Mouse (Mus musculus) CH12.LX (cell line): ENCODE results near the gene Zbtb41. TPM values are rescaled to one million over a fixed set of nuclear protein-coding genes. Genes with fewer than 3 reads are reported as not detected.

Source experiments
- DNase-seq: peaks from one replicate; pipeline ENCODE4 v3.0.0-alpha.2; 2013; ENCODE audit errors: extremely low read depth
- H3K27ac ChIP-seq: 2 replicates; pipeline ENCODE4 v1.5.1; 2012; ENCODE audit warnings: low read depth, mild to moderate bottlenecking, control low read depth, moderate library complexity; ENCODE audit not compliant: insufficient read depth
- H3K27me3 ChIP-seq: replicated peaks from 2 replicates; pipeline ENCODE3; 2012; ENCODE audit warnings: inconsistent platforms
- H3K36me3 ChIP-seq, 2 experiments: replicated peaks in 1 of 2; 2 replicates each; pipeline versions ENCODE3 to v1.6.1; 2012; ENCODE audit warnings: inconsistent platforms in 1 of 2, low read length in 1 of 2, mild to moderate bottlenecking in 1 of 2, mixed read lengths in 1 of 2, moderate library complexity in 1 of 2; ENCODE audit not compliant: control insufficient read depth in 1 of 2, insufficient read depth in 1 of 2
- H3K4me1 ChIP-seq, 2 experiments: 2 replicates each; pipeline ENCODE4 v1.6.1; 2012; ENCODE audit warnings: inconsistent platforms in 1 of 2, moderate library complexity in 1 of 2; ENCODE audit not compliant: insufficient read depth in 2 of 2, control insufficient read depth in 1 of 2
- H3K4me2 ChIP-seq: 2 replicates; pipeline ENCODE4 v1.6.1; 2012; ENCODE audit warnings: low read depth, mild to moderate bottlenecking, control low read depth; ENCODE audit not compliant: poor library complexity, insufficient read depth, severe bottlenecking
- H3K4me3 ChIP-seq, 3 experiments: fragments of 150-350 bp in 1 of 3; sonication (generic) in 1 of 3; replicated peaks in 1 of 3; 2 replicates each; pipeline versions ENCODE3 to v1.5.1; 2011 to 2012; ENCODE audit warnings: low read depth in 2 of 3, low read length in 2 of 3, mild to moderate bottlenecking in 2 of 3, moderate library complexity in 2 of 3, control low read depth in 1 of 3, improper control_type of control experiment in 1 of 3, inconsistent platforms in 1 of 3, mixed read lengths in 1 of 3; ENCODE audit not compliant: poor library complexity in 1 of 3
- H3K79me2 ChIP-seq: replicated peaks from 2 replicates; pipeline ENCODE4 v1.6.1; 2012; ENCODE audit warnings: mild to moderate bottlenecking, moderate library complexity; ENCODE audit not compliant: control insufficient read depth, poor library complexity, insufficient read depth, severe bottlenecking; ENCODE audit errors: extremely low read depth
- H3K9ac ChIP-seq: 2 replicates; pipeline ENCODE4 v1.6.1; 2012; ENCODE audit warnings: low read depth, mild to moderate bottlenecking, control low read depth, moderate library complexity; ENCODE audit not compliant: insufficient read depth
- H3K9me3 ChIP-seq: replicated peaks from 2 replicates; pipeline ENCODE3; 2012; ENCODE audit warnings: low read length, inconsistent platforms, mixed read lengths
- BHLHE40 ChIP-seq: IDR thresholded peaks from 2 replicates; pipeline ENCODE4 v1.6.1; 2011; ENCODE audit warnings: mild to moderate bottlenecking, low read depth, low read length, improper control_type of control experiment
- CTCF ChIP-seq, 2 experiments: IDR thresholded peaks in 1 of 2; conservative IDR thresholded peaks in 1 of 2; 2 replicates each; pipeline ENCODE4 v1.5.1; 2011 to 2012; ENCODE audit warnings: low read depth in 2 of 2, low read length in 2 of 2, improper control_type of control experiment in 1 of 2, inconsistent platforms in 1 of 2, mild to moderate bottlenecking in 1 of 2, moderate library complexity in 1 of 2
- E2F4 ChIP-seq: IDR thresholded peaks from 2 replicates; pipeline ENCODE4 v1.6.1; 2011; ENCODE audit warnings: low read depth, low read length, improper control_type of control experiment; ENCODE audit not compliant: insufficient replicate concordance
- ELF1 ChIP-seq: IDR thresholded peaks from 2 replicates; pipeline ENCODE4 v1.6.1; 2014; ENCODE audit warnings: low read depth, mild to moderate bottlenecking, inconsistent platforms, low read length, improper control_type of control experiment
- EP300 ChIP-seq: IDR thresholded peaks from 2 replicates; pipeline ENCODE4 v1.6.1; 2011; ENCODE audit warnings: low read length, improper control_type of control experiment
- ETS1 ChIP-seq: conservative IDR thresholded peaks from 2 replicates; pipeline ENCODE4 v1.6.1; 2012; ENCODE audit warnings: low read depth, mild to moderate bottlenecking, inconsistent platforms, low read length, improper control_type of control experiment, moderate library complexity
- HCFC1 ChIP-seq: IDR thresholded peaks from 2 replicates; pipeline ENCODE4 v1.6.1; 2012; ENCODE audit warnings: low read depth, mild to moderate bottlenecking, inconsistent platforms, low read length, improper control_type of control experiment
- IRF4 ChIP-seq: IDR thresholded peaks from 2 replicates; pipeline ENCODE4 v1.6.1; 2014; ENCODE audit warnings: low read depth, mild to moderate bottlenecking, inconsistent platforms, low read length, improper control_type of control experiment
- JUN ChIP-seq: IDR thresholded peaks from 2 replicates; pipeline ENCODE4 v1.6.1; 2011; ENCODE audit warnings: low read depth, mild to moderate bottlenecking, low read length, improper control_type of control experiment, moderate library complexity; ENCODE audit not compliant: insufficient read depth
- KAT2A ChIP-seq: IDR thresholded peaks from 2 replicates; pipeline ENCODE4 v1.6.1; 2012; ENCODE audit warnings: low read length, improper control_type of control experiment, inconsistent platforms; ENCODE audit not compliant: insufficient replicate concordance
- MAX ChIP-seq: IDR thresholded peaks from 2 replicates; pipeline ENCODE4 v1.6.1; 2011; ENCODE audit warnings: low read length, improper control_type of control experiment
- MXI1 ChIP-seq: IDR thresholded peaks from 2 replicates; pipeline ENCODE4 v1.6.1; 2011; ENCODE audit warnings: mild to moderate bottlenecking, low read depth, low read length, improper control_type of control experiment
- MYC ChIP-seq: IDR thresholded peaks from 2 replicates; pipeline ENCODE4 v1.6.1; 2011; ENCODE audit warnings: low read depth, mild to moderate bottlenecking, improper control_type of control experiment, low read length
- NELFE ChIP-seq: IDR thresholded peaks from 2 replicates; pipeline ENCODE4 v1.6.1; 2011; ENCODE audit warnings: low read depth, low read length, improper control_type of control experiment
- NRF1 ChIP-seq: IDR thresholded peaks from 2 replicates; pipeline ENCODE4 v1.6.1; 2014; ENCODE audit warnings: low read depth, mild to moderate bottlenecking, inconsistent platforms, low read length, improper control_type of control experiment, moderate library complexity
- PAX5 ChIP-seq: IDR thresholded peaks from 2 replicates; pipeline ENCODE4 v1.6.1; 2012; ENCODE audit warnings: low read length, inconsistent platforms, mixed read lengths
- POLR2A ChIP-seq: IDR thresholded peaks from 2 replicates; pipeline ENCODE4 v1.6.1; 2011; ENCODE audit warnings: low read depth, mild to moderate bottlenecking, improper control_type of control experiment, low read length
- RAD21 ChIP-seq: IDR thresholded peaks from 2 replicates; pipeline ENCODE4 v1.6.1; 2011; ENCODE audit warnings: low read depth, mild to moderate bottlenecking, low read length, improper control_type of control experiment, moderate library complexity
- RCOR1 ChIP-seq: conservative IDR thresholded peaks from 2 replicates; pipeline ENCODE4 v1.6.1; 2012; ENCODE audit warnings: low read depth, mild to moderate bottlenecking, inconsistent platforms, low read length, improper control_type of control experiment
- SMC3 ChIP-seq: IDR thresholded peaks from 2 replicates; pipeline ENCODE4 v1.6.1; 2011; ENCODE audit warnings: low read depth, low read length, improper control_type of control experiment
- ZC3H11A ChIP-seq: IDR thresholded peaks from 2 replicates; pipeline ENCODE4 v1.6.1; 2012; ENCODE audit warnings: low read depth, mild to moderate bottlenecking, inconsistent platforms, low read length, improper control_type of control experiment
- ZMIZ1 ChIP-seq: IDR thresholded peaks from 2 replicates; pipeline ENCODE4 v1.6.1; 2012; ENCODE audit warnings: low read depth, mild to moderate bottlenecking, inconsistent platforms, low read length, improper control_type of control experiment
- dilution Hi-C: fragments of 300-500 bp; cut with MboI; formaldehyde crosslinking; loops from 2 replicates; pipeline ENCODE4 v1.14.3; 2020; ENCODE audit warnings: low sequenced_read_pairs; ENCODE audit not compliant: extremely low pct_unique_long_range_greater_than_20kb, extremely low pct_ligation_motif_present
- in situ Hi-C: fragments of 300-500 bp; cut with MboI; formaldehyde crosslinking; loops from 3 replicates; pipeline ENCODE4 v1.14.3; 2019; ENCODE audit warnings: low sequenced_read_pairs, low pct_ligation_motif_present, low pct_unique_long_range_greater_than_20kb, mixed read lengths
- polyA plus RNA-seq: library from polyadenylated mRNA; unstranded; fragments of >175 nt; gene quantifications from 2 replicates; pipeline ENCODE4 v1.2.1, GENCODE M21; 2012; ENCODE audit warnings: low read depth; ENCODE audit not compliant: insufficient read length
- total RNA-seq, 2 experiments: library from RNA; depleted of rRNA; stranded (reverse); fragments of 300-350 nt in 1 of 2; fragments of >200 nt in 1 of 2; gene quantifications; 2 replicates each; pipeline ENCODE4 v1.2.3; 2012 to 2014

Gene Zbtb41
- total and polyA plus RNA-seq, 3 experiments: 4.8 to 7.3 (median 7.0) TPM

DNA sequence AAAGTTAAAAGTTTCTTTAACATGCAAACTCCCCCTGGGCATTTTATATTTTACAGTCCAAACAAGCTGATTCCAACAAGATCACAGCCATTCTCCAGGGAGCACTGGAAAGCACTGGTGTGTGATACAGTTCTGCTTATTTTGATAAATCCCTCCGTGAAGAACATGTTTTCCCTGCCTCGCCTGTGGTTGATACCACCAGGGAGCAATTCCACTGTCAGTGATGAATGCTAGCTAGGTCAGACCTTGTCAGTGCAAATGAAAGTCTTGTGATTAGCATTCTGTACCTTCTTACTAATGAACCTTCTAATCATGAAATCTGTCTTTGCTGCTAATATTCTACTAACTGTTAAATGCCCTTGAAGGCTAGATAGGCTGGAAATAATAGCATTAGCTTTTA, 30.3 kb upstream of the Zbtb41 start:
- no peak overlapping the region for H3K27ac ChIP-seq
- H3K9ac ChIP-seq: no peak overlapping the region
- no peaks in the 10 kb centered on the region for H3K27me3 ChIP-seq
- H3K36me3 ChIP-seq: no peaks in the 10 kb centered on the region
- in situ Hi-C loops: no loop called here
- no peaks in the 10 kb centered on the region for H3K4me1 ChIP-seq
- TF ChIP-seq KAT2A (no peak), BHLHE40 (no peak), IRF4 (no peak), ZMIZ1 (no peak), MXI1 (no peak), MYC (no peak), MAX (no peak), JUN (no peak)
- no peak overlapping the region for H3K4me3 ChIP-seq
- H3K79me2 ChIP-seq: no peaks in the 10 kb centered on the region
- no peak overlapping the region for H3K4me2 ChIP-seq
- DNase-seq: no peak
- peaks cover 3% of the 10 kb centered on the region for H3K9me3 ChIP-seq
- dilution Hi-C loops: no loop called here

GRCm38 (mm10) chr1:139396589-139396988, 25.5 kb upstream of the Zbtb41 start:
- Histone ChIP-seq H3K4me1 (no peaks in the 10 kb centered on the region), H3K79me2 (no peaks in the 10 kb centered on the region), H3K9me3 (no peaks in the 10 kb centered on the region), H3K4me2 (no peak overlapping the region), H3K27ac (no peak overlapping the region), H3K9ac (no peak overlapping the region), H3K36me3 (no peaks in the 10 kb centered on the region), H3K27me3 (no peaks in the 10 kb centered on the region), H3K4me3 (no peak overlapping the region)
- dilution Hi-C loops: no loop called here
- no peak for DNase-seq
- TF ChIP-seq JUN (no peak), CTCF (conservative IDR thresholded peaks at IDR 0.05 in 1 of 2, IDR thresholded peaks at IDR 0.05 in 1 of 2; ENCODE audit: low read depth in 2 of 2, low read length in 2 of 2) (no peak), NELFE (no peak), MYC (no peak), NRF1 (no peak)
- in situ Hi-C loops: no loop called here

DNA sequence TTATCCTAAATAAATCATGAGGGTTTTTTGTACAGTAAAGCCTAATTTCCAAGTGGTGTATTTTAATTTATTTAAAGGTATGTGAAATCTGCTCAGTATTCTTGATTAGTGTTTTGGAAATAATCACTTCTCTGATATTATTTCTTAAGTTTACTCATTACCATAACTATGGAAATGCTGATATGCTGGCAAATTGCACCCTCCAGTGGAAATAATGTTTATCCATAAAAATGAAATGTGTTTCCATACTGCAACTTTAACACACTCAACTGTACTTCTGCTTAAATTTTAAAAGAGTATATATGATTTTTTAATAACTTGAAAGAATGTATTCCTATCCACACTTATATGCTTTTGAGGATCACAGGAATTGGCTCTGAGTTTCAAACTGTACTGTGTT, 16.3 kb upstream of the Zbtb41 start:
- TF ChIP-seq PAX5 (no peak), POLR2A (no peak), JUN (no peak), HCFC1 (no peak), NRF1 (no peak), E2F4 (no peak), RAD21 (peak; percentile 55), CTCF (conservative IDR thresholded peaks at IDR 0.05 in 1 of 2, IDR thresholded peaks at IDR 0.05 in 1 of 2; ENCODE audit: low read depth in 2 of 2, low read length in 2 of 2) (peak in 1 of 2 experiments; percentile 33; a peak in 2 of 4 replicates), RCOR1 (no peak), EP300 (no peak), NELFE (no peak), IRF4 (no peak), ETS1 (no peak), ELF1 (no peak), SMC3 (peak; percentile 26; the same call in 1 of the 2 replicates), ZC3H11A (no peak)
- H3K9me3 ChIP-seq: peaks cover 7% of the 10 kb centered on the region
- dilution Hi-C loops (no loop called here), in situ Hi-C loops (no loop called here)
- H3K4me1 ChIP-seq: peaks cover 0 to 22% of the 10 kb centered on the region in 2 experiments; a peak in 3 of 4 replicates
- no peak for DNase-seq
- H3K9ac ChIP-seq: no peak overlapping the region
- H3K4me2 ChIP-seq: no peak overlapping the region
- H3K27ac ChIP-seq: no peak overlapping the region
- no peaks in the 10 kb centered on the region for H3K79me2 ChIP-seq
- H3K4me3 ChIP-seq: no peak overlapping the region
- H3K36me3 ChIP-seq: no peaks in the 10 kb centered on the region
- no peaks in the 10 kb centered on the region for H3K27me3 ChIP-seq
